ENCODE assay signal across 11 mouse cellular contexts in genomic region chr4:107139836-107140631, GRCm38 (mm10). TPM values are rescaled to one million over a fixed set of nuclear protein-coding genes. Genes with fewer than 3 reads are reported as not detected.
DNase-seq lines count a peak whose midpoint lies in the region; ATAC-seq and TF ChIP-seq lines count a peak whose summit lies in the region.
"Had no signal": no experiment of that assay in that cellular context is flagged by ENCODE, and none has a peak within 500 bp of the region (broad histone marks: within the 10 kb centered on the region; RNA-seq: fewer than 3 reads in every experiment).

No protein-coding gene starts in this region.

- H3K27me3 ChIP-seq in forebrain, postnatal 0 days (ENCODE audit: insufficient read depth, low read length): no peaks in the 10 kb centered on the region
- no peaks in the 10 kb centered on the region for H3K27me3 ChIP-seq in neural tube, embryonic 11.5 days (ENCODE audit: control insufficient read depth, insufficient read depth, low read length)

- intact Hi-C loops in gastrocnemius, adult 2 months (cut with DNase I): no loop called here

- no peak overlapping the region for H3K9ac ChIP-seq in forebrain, postnatal 0 days
- H3K9ac ChIP-seq in neural tube, embryonic 11.5 days (ENCODE audit: low read length): peak overlapping the region; percentile 14; the same call in 1 of the 2 replicates

- H3K4me2 ChIP-seq in forebrain, postnatal 0 days (ENCODE audit: low read depth): no peak overlapping the region
- H3K4me2 ChIP-seq in neural tube, embryonic 11.5 days (ENCODE audit: low read depth): no peak overlapping the region

- H3K9me3 ChIP-seq in forebrain, postnatal 0 days (ENCODE audit: low read length): no peaks in the 10 kb centered on the region
- H3K9me3 ChIP-seq in neural tube, embryonic 11.5 days (ENCODE audit: control insufficient read depth, low read length): no peaks in the 10 kb centered on the region

- no peak overlapping the region for H3K4me3 ChIP-seq in gastrocnemius, adult 2 months
- no peak overlapping the region for H3K4me3 ChIP-seq in forebrain, postnatal 0 days (ENCODE audit: low read depth, low read length)
- H3K4me3 ChIP-seq in neural tube, embryonic 11.5 days (ENCODE audit: low read depth, low read length): no peak overlapping the region

- no peak overlapping the region for H3K27ac ChIP-seq in gastrocnemius, adult 2 months
- no peak overlapping the region for H3K27ac ChIP-seq in forebrain, postnatal 0 days (ENCODE audit: low read depth, low read length)
- H3K27ac ChIP-seq in neural tube, embryonic 11.5 days (ENCODE audit: low read depth, low read length): peak overlapping the region; percentile 53; the same call in 1 of the 2 replicates

- ATAC-seq in forebrain, postnatal 0 days: peak; percentile 21; the same call in 1 of the 2 replicates
- no peak for ATAC-seq in neural tube, embryonic 11.5 days (ENCODE audit: insufficient read depth, low FRiP score, low TSS enrichment)

- WGBS in forebrain, postnatal 0 days: 50% methylated on average over 13 of the region's 13 CpGs
- WGBS in neural tube, embryonic 11.5 days: 40% methylated on average over 13 of the region's 13 CpGs

- no peak for TF ChIP-seq CTCF in gastrocnemius, adult 2 months (IDR thresholded peaks at IDR 0.05)
- no peak; the same call in 1 of the 2 replicates for TF ChIP-seq CTCF in forebrain, postnatal 0 days (IDR thresholded peaks at IDR 0.05; ENCODE audit: low read depth)

- 0 out of 2 replicates have a peak, but pooled peaks cover 3% of the 10 kb centered on the region for H3K4me1 ChIP-seq in forebrain, postnatal 0 days (ENCODE audit: insufficient read depth)
- peaks cover 24% of the 10 kb centered on the region for H3K4me1 ChIP-seq in neural tube, embryonic 11.5 days (ENCODE audit: control insufficient read depth, insufficient read depth, low read length)

- peaks cover 5% of the 10 kb centered on the region; the same call in 1 of the 2 replicates for H3K36me3 ChIP-seq in forebrain, postnatal 0 days (ENCODE audit: insufficient read depth)
- no peaks in the 10 kb centered on the region for H3K36me3 ChIP-seq in neural tube, embryonic 11.5 days (ENCODE audit: control insufficient read depth, insufficient read depth, low read length)

- peak; percentile 12 for DNase-seq in gastrocnemius, adult 2 months
- DNase-seq in gastrocnemius, postnatal 10 days: no peak
- peak; percentile 31 for DNase-seq in forebrain, postnatal 0 days
- DNase-seq in kidney, postnatal 36 days: peak; percentile 35 to 37
- DNase-seq in neural tube, embryonic 11.5 days (ENCODE audit: low spot score): no peak
- DNase-seq in thymus, adult 18-20 months: no peak
- no peak for DNase-seq in cerebellum, postnatal 10 days
- no peak for DNase-seq in urinary bladder, postnatal 10 days (ENCODE audit: low spot score)

RNA-seq across cellular contexts. Expression of gene Tmem59, which starts 38.2 kb away (rescaled TPM):
- 10 to 100 TPM; 68.2 to 84.3 TPM for total RNA-seq in gastrocnemius, adult 2 months (2021)
- total RNA-seq in gastrocnemius, postnatal 10 days (2021): 100 to 1,000 TPM; 113 to 119 TPM
- 126 and 134 TPM in 2 replicates for total RNA-seq in forebrain, postnatal 0 days (2014; rRNA removed)
- polyA plus RNA-seq in forebrain, postnatal 0 days (2015; fragmentation: Nextera tagmentation; extraction: Ambion mirVana): 361 and 363 TPM in 2 replicates
- 316 and 334 TPM in 2 replicates for polyA plus RNA-seq in neural tube, embryonic 11.5 days (2014; fragmentation: Nextera tagmentation; extraction: Ambion mirVana)

RNA-seq across cellular contexts. Expression of gene Tceanc2, which starts 38.9 kb away (rescaled TPM):
- 10 to 100 TPM; 12.6 to 13.2 TPM for total RNA-seq in gastrocnemius, adult 2 months (2021)
- 10 to 100 TPM; 14.0 to 16.1 TPM for total RNA-seq in gastrocnemius, postnatal 10 days (2021)
- 13.4 and 22.3 TPM in 2 replicates for total RNA-seq in forebrain, postnatal 0 days (2014; rRNA removed)
- 26.5 and 35.4 TPM in 2 replicates for polyA plus RNA-seq in forebrain, postnatal 0 days (2015; fragmentation: Nextera tagmentation; extraction: Ambion mirVana)
- polyA plus RNA-seq in neural tube, embryonic 11.5 days (2014; fragmentation: Nextera tagmentation; extraction: Ambion mirVana): 24.8 and 29.1 TPM in 2 replicates

RNA-seq across cellular contexts. Expression of gene Cdcp2, which starts 43.3 kb away (rescaled TPM):
- total RNA-seq in gastrocnemius, adult 2 months (2021): not detected
- not detected for total RNA-seq in gastrocnemius, postnatal 10 days (2021)
- total RNA-seq in forebrain, postnatal 0 days (2014; rRNA removed): not detected in 2 replicates
- polyA plus RNA-seq in forebrain, postnatal 0 days (2015; fragmentation: Nextera tagmentation; extraction: Ambion mirVana): 0.09 TPM in 1 of 2 replicates, not detected in the other
- polyA plus RNA-seq in neural tube, embryonic 11.5 days (2014; fragmentation: Nextera tagmentation; extraction: Ambion mirVana): 0.24 and 0.64 TPM in 2 replicates
- total RNA-seq: gastrocnemius, adult 8-10 months; liver, adult 2 months had no signal
- polyA plus RNA-seq: C2C12; liver, adult 2 months had no signal

Comparison
In these comparisons a context has a peak if more than half of its experiments do, and no peak if none do; other contexts are left out.
1. DNase-seq: peak in gastrocnemius, adult 2 months (single experiment), forebrain, postnatal 0 days (single experiment) and kidney, postnatal 36 days (2 of 2); none in gastrocnemius, postnatal 10 days (single experiment), neural tube, embryonic 11.5 days (single experiment), thymus, adult 18-20 months (0 of 2), cerebellum, postnatal 10 days (0 of 2) and urinary bladder, postnatal 10 days (single experiment).